Mouse (Mus musculus) natural killer cell, adult 2 months (primary cell): ENCODE measurements at regions not wholly inside any gene's neighbourhood (a gene's known extent, or its start where the extent isn't known, plus 50 kb on each side); places are given as distances from the start of the nearest gene placed in this dataset.
A peak's percentile ranks its signal among the peaks of the same experiment; 100 is the strongest.
"Not testable (repeated sequence)": the region's sequence is repeated elsewhere in the genome, so short reads cannot be mapped to it uniquely, and the experiment has no call there.

Experiments
- DNase-seq, 2 experiments: peaks; one replicate each; pipeline ENCODE4 v3.0.0; 2022; ENCODE audit warnings: low spot score in 2 of 2

GRCm38 (mm10) chr3:33440905-33441304 lies 297.9 kb upstream of the Pex5l start:
- DNase-seq: no peak

- DNase-seq: no peak
Measured at GRCm38 (mm10) chr3:33440500-33440899, 297.5 kb upstream of the Pex5l start.

- no peak for DNase-seq
Measured at GRCm38 (mm10) chr3:33416922-33417321, 273.9 kb upstream of the Pex5l start.

GRCm38 (mm10) chr3:33416321-33416720 lies 273.3 kb upstream of the Pex5l start:
- no peak for DNase-seq

- no peak for DNase-seq
Measured at GRCm38 (mm10) chr3:33401904-33402303, 258.9 kb upstream of the Pex5l start.

- DNase-seq: no peak
Measured at GRCm38 (mm10) chr3:33399321-33399720, 256.3 kb upstream of the Pex5l start.

GRCm38 (mm10) chr3:33398326-33398725 lies 255.3 kb upstream of the Pex5l start:
- no peak for DNase-seq

GRCm38 (mm10) chr3:33397217-33397616 lies 254.2 kb upstream of the Pex5l start:
- DNase-seq: no peak

GRCm38 (mm10) chr3:33392541-33392822 lies 249.4 kb upstream of the Pex5l start:
- DNase-seq: no peak

GRCm38 (mm10) chr3:33391765-33392540 lies 248.9 kb upstream of the Pex5l start:
- no peak for DNase-seq

- DNase-seq: no peak
Measured at GRCm38 (mm10) chr3:33388171-33388570, 245.1 kb upstream of the Pex5l start.

GRCm38 (mm10) chr3:33383622-33384021 lies 240.6 kb upstream of the Pex5l start:
- no peak for DNase-seq

- no peak for DNase-seq
Measured at GRCm38 (mm10) chr3:33379604-33380003, 236.6 kb upstream of the Pex5l start.

- DNase-seq: no peak
Measured at GRCm38 (mm10) chr3:33375161-33375560, 232.1 kb upstream of the Pex5l start.

GRCm38 (mm10) chr3:33372806-33373205 lies 229.8 kb upstream of the Pex5l start:
- DNase-seq: no peak

- DNase-seq: no peak
Measured at GRCm38 (mm10) chr3:33363521-33363920, 220.5 kb upstream of the Pex5l start.

GRCm38 (mm10) chr3:33360030-33360429 lies 217.0 kb upstream of the Pex5l start:
- DNase-seq: no peak

- no peak for DNase-seq
Measured at GRCm38 (mm10) chr3:33353860-33354259, 210.8 kb upstream of the Pex5l start.

- no peak for DNase-seq
Measured at GRCm38 (mm10) chr3:33350986-33351385, 207.9 kb upstream of the Pex5l start.

GRCm38 (mm10) chr3:33334056-33334455 lies 191.0 kb upstream of the Pex5l start:
- no peak for DNase-seq

GRCm38 (mm10) chr3:33317691-33318090 lies 174.6 kb upstream of the Pex5l start:
- not testable (repeated sequence) for DNase-seq

GRCm38 (mm10) chr3:33312230-33312825 lies 169.3 kb upstream of the Pex5l start:
- DNase-seq: no peak

GRCm38 (mm10) chr3:33308212-33308611 lies 165.2 kb upstream of the Pex5l start:
- DNase-seq: peak in 1 of 2 experiments; percentile 1

GRCm38 (mm10) chr3:33306169-33306568 lies 163.1 kb upstream of the Pex5l start:
- no peak for DNase-seq
